Mouse (Mus musculus) midbrain, embryonic 10.5 days (tissue): ENCODE results near the gene Samd14. TPM values are rescaled to one million over a fixed set of nuclear protein-coding genes. Genes with fewer than 3 reads are reported as not detected.
A peak's percentile ranks its signal among the peaks of the same experiment; 100 is the strongest.

ENCODE experiments used
- DNase-seq: peaks from one replicate; pipeline ENCODE4 v3.0.0-alpha.2; 2017; ENCODE audit warnings: low spot score
- H3K27ac ChIP-seq: fragments of 300-500 bp; sonication (generic); replicated peaks from 2 replicates; pipeline ENCODE4 v1.5.1; 2016; ENCODE audit warnings: mild to moderate bottlenecking
- H3K27me3 ChIP-seq: fragments of 300-500 bp; sonication (generic); 2 replicates; pipeline ENCODE4 v1.6.1; 2016; ENCODE audit warnings: low read depth, mild to moderate bottlenecking; ENCODE audit not compliant: poor library complexity, severe bottlenecking
- H3K36me3 ChIP-seq: fragments of 300-500 bp; sonication (generic); 2 replicates; pipeline ENCODE4 v1.6.1; 2016; ENCODE audit warnings: mild to moderate bottlenecking, moderate library complexity
- H3K4me1 ChIP-seq: fragments of 300-500 bp; sonication (generic); 2 replicates; pipeline ENCODE4 v1.6.1; 2016
- H3K4me3 ChIP-seq: fragments of 300-500 bp; sonication (generic); 2 replicates; pipeline ENCODE4 v1.5.1; 2016; ENCODE audit warnings: mild to moderate bottlenecking, moderate library complexity
- H3K9me3 ChIP-seq: fragments of 300-500 bp; sonication (generic); replicated peaks from 2 replicates; pipeline ENCODE4 v1.6.1; 2016; ENCODE audit warnings: mild to moderate bottlenecking
- WGBS: fragments of 180-500 bp; shearing (Covaris S2); methylation state at CpG from one replicate; pipeline ENCODE4 v1.1.7; 2016; 5-methylcytosine and 5-hydroxymethylcytosine counted together
- polyA plus RNA-seq: library from polyadenylated mRNA; unstranded; fragments of >200 nt; fragmentation: Nextera tagmentation; extraction: Ambion mirVana; gene quantifications from 2 replicates; pipeline ENCODE4 v1.2.1, GENCODE M21; 2016

Samd14 gene
- polyA plus RNA-seq, 1 experiment from 2014 or later = 40.8 TPM

- Histone ChIP-seq H3K27me3 (peaks cover 10% of the 10 kb centered on the region), H3K9me3 (no peaks in the 10 kb centered on the region), H3K36me3 (no peaks in the 10 kb centered on the region), H3K4me1 (peaks cover 10% of the 10 kb centered on the region), H3K4me3 (no peak overlapping the region), H3K27ac (no peak overlapping the region)
- peak; percentile 73 for DNase-seq
- WGBS = 67% methylated on average over 9 of the region's 9 CpGs
Observed at GRCm38 (mm10) chr11:95046980-95047680, 37.5 kb downstream of the Samd14 start.

GRCm38 (mm10) chr11:95053062-95053461, 43.4 kb downstream of the Samd14 start:
- no peak for DNase-seq
- Histone ChIP-seq H3K36me3 (peaks cover 4% of the 10 kb centered on the region; the same call in 1 of the 2 replicates), H3K4me1 (peaks cover 16% of the 10 kb centered on the region), H3K27ac (no peak overlapping the region), H3K4me3 (no peak overlapping the region), H3K9me3 (no peaks in the 10 kb centered on the region), H3K27me3 (peaks cover 27% of the 10 kb centered on the region)
- 82% methylated on average over 9 of the region's 9 CpGs for WGBS

- 19% methylated on average over 19 of the region's 19 CpGs for WGBS
- peaks cover 20% of the 10 kb centered on the region for H3K4me1 ChIP-seq
- H3K36me3 ChIP-seq = peaks cover 4% of the 10 kb centered on the region; the same call in 1 of the 2 replicates
- DNase-seq = no peak
- H3K27me3 ChIP-seq = peaks cover 30% of the 10 kb centered on the region
- peak overlapping the region; percentile 10; the same call in 1 of the 2 replicates for H3K27ac ChIP-seq
- H3K4me3 ChIP-seq = peak overlapping the region; percentile 40
- H3K9me3 ChIP-seq = no peaks in the 10 kb centered on the region
Observed at GRCm38 (mm10) chr11:95056768-95057501, 47.3 kb downstream of the Samd14 start.

- no peak overlapping the region for H3K4me3 ChIP-seq
- 0 out of 2 replicates have a peak, but pooled peaks cover 10% of the 10 kb centered on the region for H3K4me1 ChIP-seq
- no peak for DNase-seq
- no peaks in the 10 kb centered on the region for H3K9me3 ChIP-seq
- H3K27ac ChIP-seq = no peak overlapping the region
- no peaks in the 10 kb centered on the region; the same call in 1 of the 2 replicates for H3K36me3 ChIP-seq
- 88% methylated on average over 10 of the region's 10 CpGs for WGBS
- H3K27me3 ChIP-seq = peaks cover 15% of the 10 kb centered on the region
Observed at GRCm38 (mm10) chr11:95069226-95069957, 59.7 kb downstream of the Samd14 start.

GRCm38 (mm10) chr11:95070140-95071107, 60.7 kb downstream of the Samd14 start:
- no peak for DNase-seq
- Histone ChIP-seq H3K4me1 (peaks cover 16% of the 10 kb centered on the region), H3K27ac (0 out of 2 replicates have a peak overlapping the region, but pooled peaks have one; percentile 13), H3K9me3 (no peaks in the 10 kb centered on the region), H3K27me3 (peaks cover 25% of the 10 kb centered on the region), H3K4me3 (no peak overlapping the region), H3K36me3 (no peaks in the 10 kb centered on the region; the same call in 1 of the 2 replicates)
- 72% methylated on average over 8 of the region's 8 CpGs for WGBS

GRCm38 (mm10) chr11:95071266-95071665, 61.6 kb downstream of the Samd14 start:
- 62% methylated on average over 7 of the region's 7 CpGs for WGBS
- no peak for DNase-seq
- Histone ChIP-seq H3K4me1 (peaks cover 24% of the 10 kb centered on the region), H3K4me3 (no peak overlapping the region), H3K27me3 (peaks cover 34% of the 10 kb centered on the region), H3K27ac (no peak overlapping the region), H3K9me3 (no peaks in the 10 kb centered on the region), H3K36me3 (no peaks in the 10 kb centered on the region)

- no peaks in the 10 kb centered on the region for H3K36me3 ChIP-seq
- no peak for DNase-seq
- no peak overlapping the region for H3K4me3 ChIP-seq
- H3K4me1 ChIP-seq = peaks cover 33% of the 10 kb centered on the region
- 72% methylated on average over 8 of the region's 8 CpGs for WGBS
- H3K9me3 ChIP-seq = no peaks in the 10 kb centered on the region
- 0 out of 2 replicates have a peak overlapping the region, but pooled peaks have one; percentile 17 for H3K27ac ChIP-seq
- peaks cover 42% of the 10 kb centered on the region for H3K27me3 ChIP-seq
Observed at GRCm38 (mm10) chr11:95072136-95072535, 62.5 kb downstream of the Samd14 start.

- DNase-seq = no peak
- WGBS = 77% methylated on average over 5 of the region's 5 CpGs
- Histone ChIP-seq H3K4me3 (no peak overlapping the region), H3K36me3 (no peaks in the 10 kb centered on the region), H3K4me1 (peaks cover 35% of the 10 kb centered on the region), H3K27ac (no peak overlapping the region), H3K9me3 (no peaks in the 10 kb centered on the region), H3K27me3 (peaks cover 49% of the 10 kb centered on the region)
Observed at GRCm38 (mm10) chr11:95072804-95073203, 63.1 kb downstream of the Samd14 start.

GRCm38 (mm10) chr11:95073835-95074234, 64.2 kb downstream of the Samd14 start:
- Histone ChIP-seq H3K27me3 (peaks cover 59% of the 10 kb centered on the region), H3K36me3 (no peaks in the 10 kb centered on the region), H3K4me3 (no peak overlapping the region), H3K4me1 (peaks cover 37% of the 10 kb centered on the region), H3K27ac (no peak overlapping the region), H3K9me3 (no peaks in the 10 kb centered on the region)
- DNase-seq = no peak
- 86% methylated on average over 4 of the region's 4 CpGs for WGBS

GRCm38 (mm10) chr11:95074694-95075093, 65.0 kb downstream of the Samd14 start:
- DNase-seq = no peak
- H3K4me3 ChIP-seq = 0 out of 2 replicates have a peak overlapping the region, but pooled peaks have one; percentile 66
- H3K27ac ChIP-seq = no peak overlapping the region
- H3K9me3 ChIP-seq = no peaks in the 10 kb centered on the region
- H3K27me3 ChIP-seq = peaks cover 68% of the 10 kb centered on the region
- WGBS = 81% methylated on average over 4 of the region's 4 CpGs
- H3K4me1 ChIP-seq = peaks cover 37% of the 10 kb centered on the region
- H3K36me3 ChIP-seq = no peaks in the 10 kb centered on the region

GRCm38 (mm10) chr11:95075197-95076040, 65.7 kb downstream of the Samd14 start:
- Histone ChIP-seq H3K4me3 (peak overlapping the region; percentile 66), H3K27ac (peak overlapping the region; percentile 69), H3K4me1 (peaks cover 37% of the 10 kb centered on the region), H3K9me3 (no peaks in the 10 kb centered on the region), H3K36me3 (no peaks in the 10 kb centered on the region), H3K27me3 (peaks cover 74% of the 10 kb centered on the region)
- WGBS = 8% methylated on average over 19 of the region's 19 CpGs
- no peak for DNase-seq
